Mouse (Mus musculus): ENCODE data around the gene Methig1. TPM values are rescaled to one million over a fixed set of nuclear protein-coding genes. Genes with fewer than 3 reads are reported as not detected.
"Not testable (repeated sequence)": the region's sequence is repeated elsewhere in the genome, so short reads cannot be mapped to it uniquely, and the experiment has no call there.

Gene Methig1
- total RNA-seq, 2 experiments from 2014 or later = not detected

DNA sequence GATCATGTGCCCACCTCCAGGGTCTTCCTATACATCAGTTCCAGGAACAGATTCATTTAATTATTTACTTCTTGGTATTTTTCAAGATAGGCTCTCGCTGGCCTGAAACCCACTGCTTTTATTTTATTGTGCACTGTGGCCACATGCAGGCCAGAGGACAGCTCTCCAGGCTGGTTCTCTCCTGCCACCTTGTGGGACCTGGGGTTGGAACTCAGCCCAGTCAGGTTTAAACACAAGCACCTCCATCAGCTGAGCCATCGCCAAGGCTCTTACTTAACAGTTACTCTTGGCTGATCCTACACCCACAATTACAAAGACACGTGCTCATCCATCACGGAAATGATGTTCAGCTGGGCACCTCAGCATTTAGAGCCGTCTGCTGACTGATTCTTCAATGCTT lies 31.8 kb upstream of the Methig1 start:
- DNase-seq = peak; percentile 65
- intact Hi-C loops (cut with DNase I) = loop anchor here (10.0 kb wide), 1 partner anchor 134 kb away; no protein-coding TSS in a partner anchor
- Histone ChIP-seq H3K27ac (peak overlapping the region; percentile 77), H3K4me3 (no peak overlapping the region)
- peak; percentile 62 for TF ChIP-seq CTCF (IDR thresholded peaks at IDR 0.05)

DNA sequence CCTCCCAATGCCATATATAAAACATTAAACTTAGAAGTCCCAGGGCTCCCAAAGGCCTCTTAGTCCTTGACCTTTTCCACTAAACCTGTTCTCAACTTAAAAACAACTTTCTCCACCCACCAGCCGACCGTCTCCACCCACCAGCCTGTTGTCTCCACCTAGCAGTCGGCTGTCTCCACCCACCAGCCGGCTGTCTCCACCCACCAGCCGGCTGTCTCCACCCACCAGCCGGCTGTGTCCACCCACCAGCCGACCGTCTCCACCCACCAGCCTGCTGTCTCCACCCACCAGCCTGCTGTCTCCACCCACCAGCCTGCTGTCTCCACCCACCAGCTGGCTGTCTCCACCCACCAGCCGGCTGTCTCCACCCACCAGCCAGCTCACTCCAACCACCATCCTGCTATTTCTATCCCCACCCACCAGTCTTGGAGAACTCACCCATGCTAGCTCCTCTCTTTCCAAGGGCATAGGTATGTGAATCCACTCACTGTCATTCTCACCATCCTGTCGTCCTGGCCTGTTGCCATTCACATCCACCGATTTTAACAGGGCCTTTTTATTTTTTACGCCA lies 28.8 kb upstream of the Methig1 start:
- Histone ChIP-seq H3K27ac (no peak overlapping the region), H3K4me3 (no peak overlapping the region)
- intact Hi-C loops (cut with DNase I) = loop anchor here (10.0 kb wide), 1 partner anchor 131 kb away; no protein-coding TSS in a partner anchor
- DNase-seq = no peak
- TF ChIP-seq CTCF (IDR thresholded peaks at IDR 0.05) = no peak

DNA sequence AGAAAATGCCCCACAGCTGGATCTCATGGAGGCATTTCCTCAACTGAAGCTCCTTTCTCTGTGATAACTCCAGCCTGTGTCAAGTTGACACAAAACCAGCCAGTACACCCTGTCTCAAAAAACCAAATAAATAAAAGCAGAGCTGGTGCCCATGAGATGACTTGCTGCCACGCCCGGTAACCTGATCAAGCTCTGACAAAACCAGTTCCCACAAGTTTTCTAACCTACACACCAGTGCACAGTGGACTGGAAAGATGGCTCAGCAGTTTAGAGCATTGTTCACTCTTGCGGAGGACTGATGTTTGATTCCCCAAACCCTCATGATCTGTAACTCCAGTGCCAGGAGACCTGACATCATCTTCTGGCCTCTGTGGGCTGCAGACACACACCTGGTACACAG lies 27.7 kb upstream of the Methig1 start:
- no peak overlapping the region for H3K4me3 ChIP-seq
- no peak for DNase-seq
- no peak overlapping the region for H3K27ac ChIP-seq
- TF ChIP-seq CTCF (IDR thresholded peaks at IDR 0.05) = no peak
- intact Hi-C loops (cut with DNase I) = loop anchor here (10.0 kb wide), 1 partner anchor 130 kb away; no protein-coding TSS in a partner anchor

DNA sequence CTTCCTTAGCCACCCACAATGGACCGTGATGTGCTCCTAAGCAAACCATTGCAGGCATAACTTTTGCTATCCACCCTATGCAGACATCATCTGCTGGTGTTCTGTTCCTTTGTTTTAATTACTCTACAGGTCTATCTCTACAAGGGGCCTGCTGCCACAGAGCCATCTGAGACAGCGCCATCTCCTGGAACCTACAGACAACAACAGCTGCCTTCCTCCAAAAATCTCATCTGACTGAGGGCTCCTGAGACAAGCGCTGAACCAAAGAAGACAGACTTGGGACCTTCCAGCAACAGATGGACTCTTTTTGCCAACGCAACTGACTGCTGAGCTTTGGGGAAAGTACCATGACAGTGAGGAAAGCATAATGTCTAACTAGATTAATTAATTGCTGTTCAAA lies 24.9 kb upstream of the Methig1 start:
- intact Hi-C loops (cut with DNase I) = loop anchor here (10.0 kb wide), 1 partner anchor 127 kb away; no protein-coding TSS in a partner anchor
- H3K4me3 ChIP-seq, H3K27ac ChIP-seq, DNase-seq: not testable (repeated sequence)
- TF ChIP-seq CTCF (IDR thresholded peaks at IDR 0.05) = peak; percentile 13; the same call in 1 of the 2 replicates

DNA sequence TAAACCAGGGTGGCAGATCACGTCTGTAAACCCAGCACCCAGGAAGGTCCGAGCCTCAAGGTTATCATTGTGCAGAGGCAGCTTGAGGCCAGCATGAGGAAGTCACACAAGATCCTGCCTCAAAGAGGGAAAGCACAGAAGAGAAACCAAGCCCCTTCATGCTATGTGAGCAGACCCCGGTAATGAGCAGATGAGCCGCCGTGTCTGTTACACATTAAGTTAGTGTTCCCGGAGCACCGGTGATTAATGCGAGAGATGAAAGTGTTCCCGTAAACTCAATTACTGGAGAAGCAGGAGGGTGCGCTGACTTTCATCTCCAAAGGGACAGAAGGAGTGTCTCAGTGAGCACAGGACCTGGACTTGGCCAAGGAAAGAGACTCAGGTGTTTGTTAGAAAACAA lies 23.6 kb upstream of the Methig1 start:
- H3K4me3 ChIP-seq, H3K27ac ChIP-seq, DNase-seq: not testable (repeated sequence)
- intact Hi-C loops (cut with DNase I) = loop anchor here (10.0 kb wide), 1 partner anchor 125 kb away; no protein-coding TSS in a partner anchor

DNA sequence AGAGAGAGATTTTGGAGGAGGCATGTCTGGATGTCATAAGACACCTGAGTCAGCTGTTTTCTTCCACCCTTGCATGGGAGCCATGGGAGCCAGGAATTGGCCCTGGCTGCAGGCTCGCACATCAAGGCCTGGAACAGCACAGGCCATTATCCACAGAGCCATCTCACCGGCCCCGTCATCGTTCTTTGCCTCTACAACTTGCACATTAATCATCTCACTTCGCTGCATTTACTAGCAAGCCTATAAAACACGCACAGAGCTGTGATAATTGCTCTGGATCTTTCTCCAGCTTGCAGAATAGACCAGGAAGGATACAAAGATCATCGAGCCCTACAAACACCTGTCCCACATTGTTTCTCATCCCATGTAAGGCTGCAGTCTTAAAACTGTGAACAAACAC lies 22.2 kb upstream of the Methig1 start:
- intact Hi-C loops (cut with DNase I) = loop anchor here (5.0 kb wide), 1 partner anchor 37 kb away; no protein-coding TSS in a partner anchor
- no peak for TF ChIP-seq CTCF (IDR thresholded peaks at IDR 0.05)
- H3K27ac ChIP-seq = no peak overlapping the region

DNA sequence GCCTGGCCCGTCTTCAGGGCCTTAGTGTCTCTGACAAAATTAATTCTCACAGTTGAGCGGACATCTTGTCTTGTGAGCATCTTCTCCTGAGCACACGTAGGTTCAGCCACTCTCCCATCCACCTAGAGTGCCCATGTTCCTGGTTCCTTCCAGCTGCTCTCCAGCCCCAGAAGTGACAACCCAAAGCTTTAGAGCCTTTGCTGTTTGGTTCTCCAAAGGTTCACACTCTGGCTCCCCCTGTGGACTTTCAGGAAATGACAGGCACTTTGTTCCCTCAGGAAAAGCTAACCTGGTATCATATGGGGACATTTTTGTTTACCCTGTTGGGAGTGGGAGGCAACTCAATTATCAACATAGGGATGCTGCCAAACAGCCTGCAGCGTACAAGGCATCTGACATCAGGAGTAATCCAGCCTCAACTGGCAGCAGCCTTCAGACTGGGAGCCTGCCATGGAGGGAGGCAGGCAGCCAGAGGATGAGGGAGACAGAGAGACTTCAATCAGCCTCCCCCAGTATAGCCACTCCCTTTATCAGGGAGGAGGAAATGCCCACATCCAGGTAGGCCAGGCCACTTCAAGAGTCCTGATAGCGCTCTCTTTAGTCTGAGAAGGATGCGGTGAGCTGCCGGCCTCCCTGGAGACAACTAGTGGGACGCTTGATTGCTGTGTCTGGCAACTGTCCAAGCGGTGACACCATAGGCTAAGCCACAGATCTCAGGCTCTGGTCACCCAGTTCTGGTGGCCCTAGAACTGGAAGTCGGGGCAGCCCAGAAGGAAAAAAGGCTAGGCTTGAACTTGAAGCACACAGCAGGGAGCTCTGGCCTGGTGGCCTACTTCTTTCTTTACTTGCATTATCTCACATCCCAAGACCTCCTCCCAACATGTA lies 20.6 kb upstream of the Methig1 start:
- not testable (repeated sequence) for DNase-seq, H3K27ac ChIP-seq, H3K4me3 ChIP-seq
- peak; percentile 22; the same call in 1 of the 2 replicates for TF ChIP-seq CTCF (IDR thresholded peaks at IDR 0.05)
- intact Hi-C loops (cut with DNase I) = loop anchor here (5.0 kb wide), 1 partner anchor 35 kb away; no protein-coding TSS in a partner anchor

More for the DNA sequence above, 22.2 kb upstream of the Methig1 start:
- no peak overlapping the region for H3K4me3 ChIP-seq
- no peak for DNase-seq

DNA sequence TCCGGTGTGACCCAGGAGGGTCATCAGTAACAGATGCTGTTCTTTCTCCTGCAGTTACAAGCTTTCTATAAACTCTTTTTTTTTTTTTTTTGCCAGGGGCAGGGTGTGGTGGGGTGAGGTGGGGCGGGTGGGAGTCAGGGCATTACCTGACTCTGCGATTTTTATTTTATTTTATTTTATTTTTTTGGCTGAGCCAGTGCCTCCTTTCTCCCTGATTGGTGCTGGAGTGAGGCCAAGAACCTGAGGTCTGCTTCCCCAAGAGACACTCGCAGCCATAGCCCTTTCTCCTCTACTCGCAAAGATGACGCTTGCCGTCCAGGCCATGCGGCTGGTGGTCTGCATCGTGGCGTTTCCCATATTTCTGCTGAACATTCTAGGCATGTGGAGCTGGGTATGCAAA lies 18.3 kb upstream of the Methig1 start, which contains the start of gene Mettl7a3:
TSS of gene Mettl7a3 (plus strand) at position 301 of the 400 bp plus-strand sequence.
- no peak for TF ChIP-seq CTCF (IDR thresholded peaks at IDR 0.05)
- H3K27ac ChIP-seq = no peak within 1 kb of the TSS
- intact Hi-C loops (cut with DNase I) = loop anchor here (5.0 kb wide), 1 partner anchor 33 kb away; no protein-coding TSS in a partner anchor
- no peak within 1 kb of the TSS for H3K4me3 ChIP-seq
- no peak for DNase-seq

DNA sequence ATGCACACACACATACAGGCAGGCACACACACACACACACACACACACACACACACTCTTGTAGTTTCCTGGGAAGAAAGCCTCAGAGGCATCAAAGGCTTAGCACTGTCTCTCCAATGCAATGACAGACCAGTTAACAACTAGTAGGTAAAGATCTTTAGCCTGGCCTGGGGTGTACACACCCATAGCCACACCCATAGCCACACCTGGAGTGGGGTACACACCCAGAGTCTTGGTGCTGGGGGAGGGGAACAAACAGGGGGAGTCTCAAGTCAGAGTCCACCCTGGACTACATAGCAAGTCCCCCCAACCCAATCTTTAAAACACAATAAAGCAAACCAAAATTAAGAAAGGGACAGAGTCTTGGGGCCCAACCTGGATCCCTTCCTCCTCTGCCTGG lies 15.6 kb upstream of the Methig1 start:
- intact Hi-C loops (cut with DNase I) = not testable (repeated sequence)

DNA sequence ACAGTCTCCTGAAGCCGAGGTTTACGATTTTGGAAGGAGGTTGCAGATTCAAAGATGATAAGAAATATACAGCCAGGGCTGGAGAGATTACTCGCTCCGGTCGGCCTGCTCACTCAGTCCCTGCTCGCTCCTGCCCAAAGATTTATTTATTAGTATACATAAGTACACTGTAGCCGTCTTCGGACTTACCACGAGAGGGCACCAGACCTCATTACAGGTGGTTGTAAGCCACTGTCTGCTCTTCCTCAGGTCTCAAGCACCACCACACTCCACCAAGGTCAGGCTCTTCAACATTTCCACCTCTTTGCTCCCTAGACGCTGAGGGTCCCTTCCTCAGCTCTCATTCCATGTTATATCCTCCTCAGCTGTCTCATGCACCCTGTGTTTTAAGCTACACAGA lies 15.1 kb upstream of the Methig1 start:
- DNase-seq = peak; percentile 75
- intact Hi-C loops (cut with DNase I); H3K27ac ChIP-seq: not testable (repeated sequence)
- TF ChIP-seq CTCF (IDR thresholded peaks at IDR 0.05) = peak; percentile 58
- peak overlapping the region; percentile 45; the same call in 1 of the 2 replicates for H3K4me3 ChIP-seq

More for the DNA sequence above, 15.6 kb upstream of the Methig1 start:
- H3K27ac ChIP-seq, DNase-seq: not testable (repeated sequence)
- H3K4me3 ChIP-seq = peak overlapping the region; percentile 45; the same call in 1 of the 2 replicates

DNA sequence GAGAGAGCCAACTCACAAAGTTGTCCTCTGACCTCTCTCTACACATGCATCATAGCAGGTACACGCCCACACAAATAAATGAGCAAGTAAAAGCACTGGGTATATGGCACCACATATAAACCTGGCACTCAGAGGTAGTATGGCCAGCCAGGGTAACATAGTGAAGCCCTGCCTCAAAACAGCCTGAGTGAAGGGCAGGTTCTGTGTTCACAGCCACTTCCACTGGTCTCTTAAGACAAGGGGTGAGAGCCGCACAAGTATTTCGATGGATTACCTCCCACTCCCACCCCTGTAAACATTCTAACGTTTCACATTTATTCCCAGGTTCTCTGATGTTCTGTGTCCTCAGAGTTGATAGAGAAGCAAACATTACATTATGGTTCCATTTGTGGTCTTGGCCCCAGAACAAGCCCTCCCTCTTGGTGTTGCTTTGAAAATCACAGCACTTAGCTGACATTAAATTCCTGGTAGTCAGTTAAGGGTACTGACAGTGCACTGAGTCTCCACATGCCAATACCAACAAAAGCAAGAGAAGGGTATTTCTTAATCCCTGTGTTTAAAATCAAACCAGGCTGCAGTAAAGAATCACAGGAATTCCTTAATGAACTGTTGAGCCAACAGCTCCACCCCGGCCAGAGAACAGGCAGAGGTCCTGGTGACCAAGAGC lies 11.5 kb upstream of the Methig1 start:
- intact Hi-C loops (cut with DNase I); H3K27ac ChIP-seq; DNase-seq; H3K4me3 ChIP-seq: not testable (repeated sequence)

DNA sequence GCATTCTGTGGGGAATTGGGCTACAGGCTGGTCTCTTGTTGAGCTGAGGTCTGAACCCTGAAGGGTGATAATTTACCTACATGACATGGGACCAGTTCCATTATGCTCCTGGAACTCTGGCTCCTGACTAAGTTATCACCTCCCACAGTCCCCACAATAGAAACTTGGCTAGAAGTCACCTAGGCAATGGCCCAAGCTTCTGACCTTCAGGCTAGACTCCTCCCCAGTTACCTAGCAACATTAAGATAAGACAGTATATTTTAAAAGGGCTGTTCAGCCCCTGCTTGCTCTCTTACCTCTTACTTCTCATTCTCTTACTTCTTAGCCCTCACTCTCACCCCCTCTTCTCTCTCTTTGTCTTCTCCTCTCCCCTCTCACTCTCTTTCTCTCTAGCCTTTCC lies 7.5 kb upstream of the Methig1 start:
- DNase-seq = no peak
- intact Hi-C loops (cut with DNase I) = no loop called here
- no peak for TF ChIP-seq CTCF (IDR thresholded peaks at IDR 0.05)
- Histone ChIP-seq H3K4me3 (no peak overlapping the region), H3K27ac (no peak overlapping the region)

Measured in gastrocnemius, adult 2 months (tissue).